Mouse (Mus musculus) layer of hippocampus, adult 9-10 months (tissue): ENCODE results near the gene Ptpn13.

ENCODE experiments used
- DNase-seq: peaks from one replicate; pipeline ENCODE4 v3.0.0; 2022; ENCODE audit warnings: low spot score

Ptpn13 gene

GRCm38 (mm10) chr5:103517641-103518040 is 92.6 kb downstream of the Ptpn13 start:
- DNase-seq: no peak

GRCm38 (mm10) chr5:103518797-103519468 is 93.9 kb downstream of the Ptpn13 start:
- DNase-seq: no peak

- DNase-seq: no peak
Measured at GRCm38 (mm10) chr5:103522371-103522770, 97.4 kb downstream of the Ptpn13 start.

GRCm38 (mm10) chr5:103526668-103527436 is 101.9 kb downstream of the Ptpn13 start:
- DNase-seq: no peak

- DNase-seq: no peak
Measured at GRCm38 (mm10) chr5:103527437-103527718, 102.4 kb downstream of the Ptpn13 start.

GRCm38 (mm10) chr5:103530214-103530613 is 105.2 kb downstream of the Ptpn13 start:
- no peak for DNase-seq

- DNase-seq: no peak
Measured at GRCm38 (mm10) chr5:103532841-103533390, 107.9 kb downstream of the Ptpn13 start.

GRCm38 (mm10) chr5:103534454-103534853 is 109.5 kb downstream of the Ptpn13 start:
- no peak for DNase-seq

GRCm38 (mm10) chr5:103537429-103537828 is 112.4 kb downstream of the Ptpn13 start:
- DNase-seq: no peak

GRCm38 (mm10) chr5:103540612-103541011 is 115.6 kb downstream of the Ptpn13 start:
- no peak for DNase-seq

GRCm38 (mm10) chr5:103541136-103541535 is 116.1 kb downstream of the Ptpn13 start:
- no peak for DNase-seq

GRCm38 (mm10) chr5:103541542-103541941 is 116.5 kb downstream of the Ptpn13 start:
- DNase-seq: no peak

- no peak for DNase-seq
Measured at GRCm38 (mm10) chr5:103545381-103546000, 120.5 kb downstream of the Ptpn13 start.

- no peak for DNase-seq
Measured at GRCm38 (mm10) chr5:103554769-103555168, 129.8 kb downstream of the Ptpn13 start.

- no peak for DNase-seq
Measured at GRCm38 (mm10) chr5:103560546-103560945, 135.6 kb downstream of the Ptpn13 start.

- no peak for DNase-seq
Measured at GRCm38 (mm10) chr5:103568034-103568433, 143.0 kb downstream of the Ptpn13 start.

- DNase-seq: no peak
Measured at GRCm38 (mm10) chr5:103569446-103569845, 144.5 kb downstream of the Ptpn13 start.

GRCm38 (mm10) chr5:103579680-103580420 is 154.9 kb downstream of the Ptpn13 start:
- peak; percentile 7 for DNase-seq

GRCm38 (mm10) chr5:103587219-103587618 is 162.2 kb downstream of the Ptpn13 start:
- DNase-seq: no peak

- no peak for DNase-seq
Measured at GRCm38 (mm10) chr5:103591846-103592245, 166.9 kb downstream of the Ptpn13 start.

- DNase-seq: peak; percentile 8
Measured at GRCm38 (mm10) chr5:103592706-103593105, 167.7 kb downstream of the Ptpn13 start.

GRCm38 (mm10) chr5:103593575-103593974 is 168.6 kb downstream of the Ptpn13 start:
- no peak for DNase-seq
